Mouse (Mus musculus) monocyte, adult 5-6 weeks (primary cell): ENCODE data around the gene Tbrg4. TPM values are rescaled to one million over a fixed set of nuclear protein-coding genes. Genes with fewer than 3 reads are reported as not detected.
A peak's percentile ranks its signal among the peaks of the same experiment; 100 is the strongest.

Experiments
- ATAC-seq: fragments of 153-309, 156-312 bp; replicated peaks from 2 replicates; pipeline ENCODE4 v1.8.0; 2017; ENCODE audit warnings: mild to moderate bottlenecking; ENCODE audit not compliant: low TSS enrichment, insufficient number of reproducible peaks, severe bottlenecking, poor library complexity, low FRiP score
- total RNA-seq: library from RNA; stranded (forward); fragments of 200-1000, 200-491, 200-594 nt; gene quantifications from 3 replicates; pipeline ENCODE4 v1.2.3, GENCODE M21; 2017

Gene Tbrg4
- total RNA-seq, 1 experiment from 2014 or later = 15.2 TPM

- ATAC-seq = peak; percentile 47
These were observed 1.9 kb upstream of the Tbrg4 start for GRCm38 (mm10) chr11:6627731-6628130.

DNA sequence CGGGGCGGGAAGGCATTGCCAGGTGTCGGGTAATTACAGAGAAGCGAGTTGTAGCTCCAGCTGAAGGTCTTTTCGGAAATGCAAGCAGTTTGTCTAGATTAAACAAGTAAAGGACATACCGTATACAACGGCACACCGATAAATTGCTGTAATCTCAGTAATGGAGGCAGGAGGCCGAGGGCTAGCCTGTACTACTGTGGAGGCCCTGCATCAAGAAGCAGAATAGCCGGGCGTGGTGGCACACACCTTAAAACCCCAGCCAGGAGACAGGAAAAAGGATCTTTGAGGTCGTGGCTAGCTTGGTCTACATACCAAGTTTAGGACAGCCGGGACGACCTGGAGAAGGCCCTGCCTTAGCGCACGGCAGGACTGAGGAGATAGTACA lies 513 bp upstream of the Tbrg4 start:
- peak; percentile 3; the same call in 1 of the 2 replicates for ATAC-seq

DNA sequence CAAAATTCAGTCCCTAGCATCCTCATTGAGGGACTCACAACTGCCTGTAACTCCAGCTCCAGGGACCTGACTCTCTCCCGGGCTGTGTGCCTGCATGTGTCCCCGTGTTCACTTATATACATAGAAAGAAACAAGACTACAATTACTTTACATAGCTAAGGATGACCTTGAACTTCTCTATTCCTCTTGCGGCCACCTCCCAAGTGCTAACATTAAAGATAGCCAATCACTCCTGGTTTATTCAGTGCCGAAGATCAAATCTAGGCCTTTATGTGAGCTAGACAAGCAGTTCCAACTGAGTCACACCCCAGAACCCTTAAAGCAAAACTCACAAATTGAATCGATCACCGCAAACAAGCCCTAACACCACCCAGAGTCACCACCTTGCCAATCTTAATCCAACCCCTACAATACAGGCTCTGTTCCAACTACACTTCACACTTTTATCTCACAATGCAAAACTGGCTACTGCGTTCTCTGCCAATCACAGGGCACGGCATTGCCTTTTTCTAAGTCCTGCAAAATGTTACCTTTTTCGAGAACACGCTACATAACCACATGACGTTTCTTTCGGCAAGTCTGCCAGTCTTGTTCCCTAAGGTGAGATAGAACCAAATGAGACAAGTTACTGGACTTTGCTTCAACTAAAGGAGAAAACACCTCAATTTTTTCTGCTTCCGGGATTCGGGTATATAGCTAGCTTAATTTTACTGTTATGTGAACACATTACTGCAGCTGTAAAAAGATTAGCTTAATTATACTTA lies 1.1 kb downstream of the Tbrg4 start:
- ATAC-seq = no peak

- ATAC-seq = no peak
These were observed 2.2 kb downstream of the Tbrg4 start for GRCm38 (mm10) chr11:6623704-6624103.

DNA sequence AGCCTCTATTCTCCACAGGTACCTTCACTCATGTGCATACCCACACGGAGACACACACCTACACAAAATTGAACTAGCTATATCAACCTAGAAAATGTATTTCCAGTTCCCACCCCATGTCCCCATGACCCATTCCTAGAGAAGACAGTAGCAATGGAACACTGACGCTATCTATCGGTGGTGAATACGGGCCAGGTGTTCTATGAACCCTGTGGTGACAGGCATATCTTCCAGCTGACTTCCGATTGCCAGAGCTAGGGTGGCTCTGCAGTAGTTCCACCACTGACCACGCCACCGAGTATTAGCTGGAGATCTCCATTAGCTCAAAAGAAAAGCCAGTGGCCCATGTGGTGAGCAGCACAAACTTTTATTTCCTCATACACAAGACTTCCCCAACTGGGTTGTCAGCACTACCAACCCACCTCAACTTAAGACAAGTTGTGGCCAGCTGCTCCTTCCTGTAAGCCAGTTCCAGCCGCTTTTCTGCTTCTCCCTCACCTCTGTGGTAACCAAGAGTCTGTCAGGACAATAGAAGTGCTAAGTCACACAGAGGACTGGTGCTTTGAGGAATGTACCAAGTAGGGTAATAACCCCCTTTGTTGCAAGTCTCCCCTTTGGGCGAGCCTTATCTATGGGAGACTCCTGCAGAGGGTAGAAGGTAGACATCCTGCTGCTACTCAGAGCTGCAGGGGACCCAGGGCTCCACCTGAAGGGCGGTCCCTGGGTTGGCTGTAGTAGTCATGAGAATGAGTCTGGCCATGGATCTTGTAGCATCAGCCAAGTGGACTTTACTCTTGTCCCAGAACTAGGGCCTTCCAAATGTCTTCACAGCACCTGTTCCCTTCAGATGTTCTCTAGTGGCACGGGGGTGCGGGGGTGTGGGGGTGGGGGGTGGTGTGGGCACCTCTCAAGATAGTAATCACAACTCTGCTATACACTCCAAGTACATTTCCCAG lies 10.3 kb downstream of the Tbrg4 start:
- ATAC-seq = peak; percentile 42; the same call in 1 of the 2 replicates

GRCm38 (mm10) chr11:6605491-6606399 lies 20.1 kb downstream of the Tbrg4 start, which contains the start of gene Nacad:
Nacad (minus strand) TSS chr11:6606053.
- no peak for ATAC-seq

DNA sequence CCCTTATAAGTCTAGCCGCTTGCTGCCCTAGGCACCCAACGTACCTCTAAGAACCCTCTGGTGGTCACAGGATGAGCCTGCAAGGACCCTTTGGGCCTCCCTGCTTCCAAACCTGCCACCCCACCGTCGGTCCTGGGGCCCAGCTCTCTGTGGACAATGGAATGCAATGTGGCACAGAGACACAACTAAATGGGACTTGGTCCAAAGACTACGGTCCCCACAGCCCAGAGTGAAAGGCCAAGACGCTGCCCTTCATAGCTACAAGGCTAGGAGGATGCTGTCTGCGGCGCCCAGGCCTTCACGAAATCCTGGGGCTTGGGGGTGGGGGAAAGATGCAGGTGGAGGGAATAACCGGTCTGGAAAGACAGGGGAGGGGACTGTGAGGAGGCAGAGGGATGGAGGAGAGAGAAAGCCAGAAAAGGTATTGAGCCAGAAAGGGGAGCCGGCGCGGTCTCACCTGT lies 20.8 kb downstream of the Tbrg4 start:
- no peak for ATAC-seq

DNA sequence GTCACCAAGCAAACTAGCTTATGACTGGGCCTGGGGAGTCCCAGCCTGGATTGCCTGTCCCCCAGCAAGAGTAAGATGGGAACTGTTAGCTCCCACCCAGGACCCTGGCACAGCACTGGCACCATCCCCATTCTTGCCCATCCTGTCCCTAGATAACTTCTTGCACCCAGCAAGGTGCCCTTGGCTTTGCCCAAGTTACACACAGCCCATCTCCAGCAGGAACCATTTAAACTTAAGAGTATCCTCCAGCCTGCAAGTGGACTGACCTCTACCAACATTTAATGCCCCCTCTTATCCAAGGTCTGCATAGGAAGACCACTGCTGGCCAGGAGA lies 21.3 kb downstream of the Tbrg4 start:
- ATAC-seq = no peak

GRCm38 (mm10) chr11:6603887-6604603 lies 21.8 kb downstream of the Tbrg4 start:
- no peak for ATAC-seq

DNA sequence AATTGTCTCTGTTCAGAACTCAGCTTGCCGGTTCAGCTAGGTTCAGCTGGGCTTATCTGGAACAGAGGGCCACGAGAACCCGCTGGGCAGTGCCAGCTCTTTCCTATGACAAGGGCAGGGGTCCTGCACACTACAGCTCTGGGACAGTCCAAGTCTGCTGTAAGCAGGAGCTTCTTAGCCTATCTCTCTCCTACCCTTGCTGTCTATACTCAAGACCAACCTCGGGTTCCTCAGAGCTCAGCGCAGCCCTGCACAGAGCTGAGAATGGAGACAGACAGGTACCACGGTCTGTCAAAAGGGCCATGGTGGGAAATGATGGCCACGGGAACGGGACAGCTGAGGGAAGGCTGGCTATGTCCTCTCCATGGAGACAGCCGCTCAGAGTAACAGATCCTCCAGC lies 22.6 kb downstream of the Tbrg4 start:
- no peak for ATAC-seq

DNA sequence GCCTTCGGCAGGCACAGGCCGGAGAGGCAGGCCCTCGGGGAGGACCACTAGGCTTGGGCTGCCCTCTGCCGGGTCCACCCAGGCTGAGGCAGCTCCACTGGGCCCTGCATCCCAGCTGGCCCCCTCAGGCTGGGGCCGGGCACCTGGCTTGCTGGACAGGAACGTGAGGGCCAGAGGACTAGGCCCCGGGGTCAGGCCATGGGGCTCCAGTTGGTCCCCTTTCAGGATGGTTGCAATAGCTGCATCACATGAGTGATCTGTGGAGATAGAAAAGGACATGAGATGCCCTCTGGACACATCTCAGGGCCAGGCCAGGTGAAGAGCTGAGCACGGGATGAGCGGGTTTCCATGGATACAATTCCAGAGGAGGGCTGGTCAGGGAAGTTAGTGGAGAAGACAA lies 23.2 kb downstream of the Tbrg4 start:
- ATAC-seq = no peak

- ATAC-seq = no peak
These were observed 24.0 kb downstream of the Tbrg4 start for GRCm38 (mm10) chr11:6601649-6602480.

DNA sequence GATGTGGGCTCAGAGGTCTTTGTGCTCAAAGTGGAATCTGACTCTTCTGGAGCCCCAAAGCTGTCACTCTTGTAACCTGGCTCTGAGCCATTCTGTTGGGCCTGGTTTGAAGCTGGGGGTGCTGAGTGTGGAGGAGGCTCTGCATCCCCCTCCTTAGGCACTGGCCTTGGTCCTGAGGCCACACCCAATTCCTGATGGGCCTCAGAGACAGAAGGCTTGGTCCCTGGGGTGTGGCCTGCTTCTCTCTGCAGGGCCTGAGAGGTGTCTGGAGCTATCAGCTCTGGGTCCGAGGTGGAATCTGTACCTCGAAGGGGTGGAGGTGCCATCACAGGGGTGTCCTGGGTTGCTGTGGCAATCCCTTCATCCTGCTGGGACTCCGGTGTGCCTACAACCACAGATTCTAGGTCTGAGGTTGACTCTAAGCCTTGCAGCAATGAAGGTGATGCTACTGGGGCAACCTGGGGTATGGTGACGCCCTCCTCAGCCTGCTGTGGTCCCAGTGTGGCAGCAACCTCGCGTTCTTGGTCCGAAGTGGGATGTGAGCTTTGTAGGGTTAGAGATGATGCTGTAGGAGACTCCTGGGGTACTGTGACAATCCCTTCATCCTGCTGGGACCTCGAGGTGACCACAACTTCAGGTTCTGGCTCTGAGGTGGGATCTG lies 25.5 kb downstream of the Tbrg4 start:
- ATAC-seq = no peak

GRCm38 (mm10) chr11:6599831-6600230 lies 26.0 kb downstream of the Tbrg4 start:
- ATAC-seq = no peak

- ATAC-seq = no peak
These were observed 26.7 kb downstream of the Tbrg4 start for GRCm38 (mm10) chr11:6599011-6599681.

- ATAC-seq = no peak
These were observed 27.5 kb downstream of the Tbrg4 start for GRCm38 (mm10) chr11:6598191-6598889.
